Mouse (Mus musculus) liver (tissue): ENCODE results near the gene Tifa.

Experiments
- DNase-seq: peaks from one replicate; pipeline ENCODE4 v3.0.0-alpha.2; 2020; ENCODE audit warnings: mixed read lengths

Tifa gene

DNA sequence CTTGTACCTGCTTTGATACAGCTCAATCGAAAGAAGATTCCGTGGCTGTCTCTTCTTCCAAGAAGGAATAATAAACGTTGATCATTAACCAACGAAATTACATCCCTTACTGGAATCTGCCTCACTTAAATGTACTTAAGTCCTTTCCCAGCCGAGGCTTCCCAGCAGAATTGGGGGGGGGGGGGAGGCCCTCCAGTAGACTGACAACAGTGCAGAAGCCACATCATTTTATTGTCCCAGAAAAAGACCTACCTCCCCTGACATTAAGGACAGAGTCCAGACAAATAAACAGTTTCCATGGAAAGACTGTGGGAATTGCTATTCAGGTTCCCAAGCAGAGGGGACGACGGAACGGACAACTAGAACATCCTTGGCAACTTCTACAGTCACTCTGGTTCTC lies 686 bp upstream of the Tifa start:
- no peak for DNase-seq

DNA sequence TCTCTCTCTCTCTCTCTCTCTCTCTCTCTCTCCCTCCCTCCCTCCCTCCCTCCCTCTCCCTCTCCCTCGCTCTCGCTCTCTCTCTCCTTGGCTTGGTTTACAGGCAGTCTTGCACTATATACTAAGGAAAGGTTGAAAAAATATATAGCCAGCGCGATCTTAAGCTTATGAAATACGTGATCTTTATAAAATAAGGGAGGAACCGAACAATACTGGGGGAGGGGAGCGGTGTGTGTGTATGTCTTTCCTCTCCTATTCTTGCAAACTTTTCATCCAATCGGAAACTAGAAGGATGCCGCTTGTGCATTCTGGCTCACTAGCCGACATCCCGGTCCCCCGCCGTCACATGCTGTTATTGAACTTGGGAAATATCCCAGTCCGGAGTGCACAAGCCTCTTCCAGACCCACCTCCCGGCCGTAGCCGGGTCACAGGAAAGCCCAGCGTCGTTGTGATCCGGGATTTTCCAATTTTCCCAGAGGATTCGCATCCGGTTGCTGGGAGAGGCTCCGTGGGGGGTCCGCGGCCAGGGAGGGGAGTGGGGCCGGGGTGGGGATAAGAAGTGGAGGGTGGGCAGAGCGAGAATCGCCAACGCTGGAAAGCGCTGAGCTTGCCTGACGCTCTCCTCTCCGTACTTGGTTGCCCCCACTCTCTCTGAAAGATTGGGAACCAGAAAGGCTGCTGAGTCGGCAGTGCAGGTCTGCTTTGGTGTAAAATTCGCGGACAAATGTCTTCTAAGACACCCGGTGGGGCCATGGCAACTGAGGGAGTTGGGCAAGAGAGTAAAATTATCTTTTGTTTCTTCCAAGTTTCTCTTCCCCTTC lies 840 bp downstream of the Tifa start:
- peak; percentile 63 for DNase-seq

GRCm38 (mm10) chr3:127791056-127791483 lies 1.5 kb downstream of the Tifa start:
- DNase-seq, result peak; percentile 43

DNA sequence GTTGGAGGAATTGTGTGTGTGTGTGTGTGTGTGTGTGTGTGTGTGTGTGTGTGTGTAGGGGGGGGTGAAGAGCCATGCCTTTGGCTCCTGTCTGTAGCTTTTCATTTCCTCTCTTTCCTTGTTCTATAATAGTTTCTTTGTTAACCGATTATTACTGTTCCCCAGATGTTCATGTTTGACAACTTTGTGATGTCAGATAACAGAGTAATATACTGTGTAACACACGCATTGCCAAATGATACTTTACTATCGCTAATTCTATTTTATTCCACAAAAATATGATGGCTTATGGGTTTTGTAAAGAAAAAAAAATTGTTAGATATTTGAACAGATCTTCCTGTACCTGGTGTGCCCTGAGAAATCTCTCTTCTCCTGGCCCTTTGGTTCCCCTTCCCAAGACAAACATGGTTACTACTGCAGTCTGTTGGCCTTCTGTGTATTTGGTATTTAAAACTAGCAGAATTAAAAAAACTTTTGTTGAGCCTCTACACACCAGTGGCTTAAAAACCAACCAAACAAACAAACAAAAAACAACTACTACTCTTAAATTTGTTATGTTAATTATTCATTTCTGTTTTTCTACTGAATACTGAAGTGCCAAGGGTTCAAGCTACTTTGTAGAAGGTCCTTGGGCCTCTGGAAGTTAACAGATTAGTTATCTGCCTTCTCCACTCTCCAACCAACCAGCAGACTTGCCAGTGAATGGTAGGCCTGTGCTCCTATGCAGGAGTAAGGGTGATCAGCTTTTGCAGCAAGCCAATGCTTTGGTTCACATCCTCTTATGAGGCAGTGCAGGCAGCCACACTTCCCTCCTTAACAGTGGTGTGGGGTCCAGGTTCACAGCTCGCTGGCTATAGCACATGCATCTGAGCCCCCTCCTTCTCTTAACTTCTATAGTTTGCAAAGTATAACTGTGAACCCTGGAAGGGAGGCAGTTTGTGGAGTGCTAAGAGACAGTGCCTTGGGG lies 2.3 kb downstream of the Tifa start:
- peak; percentile 79 for DNase-seq

DNA sequence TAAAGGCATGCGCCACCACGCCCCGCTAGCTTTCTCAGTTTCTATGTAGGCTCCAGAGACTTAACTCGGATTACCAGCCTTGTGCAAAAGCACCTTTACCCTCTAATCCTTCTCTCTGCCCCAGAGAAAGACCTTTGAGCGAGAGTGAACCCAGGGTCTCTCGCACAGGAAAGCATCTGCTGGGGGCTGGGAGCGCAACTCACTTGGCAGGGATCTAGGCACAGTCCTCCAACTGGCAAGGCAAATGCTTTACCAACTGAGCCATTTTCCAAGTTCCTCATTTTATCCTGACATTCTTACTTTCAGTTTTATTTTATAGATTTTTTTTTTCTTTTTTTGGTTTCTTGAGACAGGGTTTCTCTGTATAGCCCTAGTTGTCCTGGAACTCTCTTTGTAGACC lies 3.4 kb downstream of the Tifa start:
- no peak for DNase-seq

DNA sequence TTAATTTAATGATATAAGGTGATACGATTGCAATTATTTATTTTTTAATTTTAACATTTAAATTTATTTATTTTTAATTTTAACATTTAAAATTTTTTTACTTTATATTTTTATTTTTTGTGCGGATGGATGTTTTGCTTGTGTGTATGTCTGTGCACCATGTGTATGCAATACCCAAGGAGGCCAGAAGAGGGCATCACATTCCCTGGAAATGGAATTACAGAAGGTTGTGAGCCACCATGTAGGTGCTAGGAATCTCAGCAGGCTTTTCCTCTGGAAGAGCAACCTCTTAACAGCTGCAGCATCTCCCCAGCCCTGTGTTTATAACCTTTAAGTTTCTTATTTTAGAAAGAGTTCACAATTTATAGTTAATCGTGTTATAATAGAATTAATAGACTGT lies 6.2 kb downstream of the Tifa start:
- no peak for DNase-seq

DNA sequence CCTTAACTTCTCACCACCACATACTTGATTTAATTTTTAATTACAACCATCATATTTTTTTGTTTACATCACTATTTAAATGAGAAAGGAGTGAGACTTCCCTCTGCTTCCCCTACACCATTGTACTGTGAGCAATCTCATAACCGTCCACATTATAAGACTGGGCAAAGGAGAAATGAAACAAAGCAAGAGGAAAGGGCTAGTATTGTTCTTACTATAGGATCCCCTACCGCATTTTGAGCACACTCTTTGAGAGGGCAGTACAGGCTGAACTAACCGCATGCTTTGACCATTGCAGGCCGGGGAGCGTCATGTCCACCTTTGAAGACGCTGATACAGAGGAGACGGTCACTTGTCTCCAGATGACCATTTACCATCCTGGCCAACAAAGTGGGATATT lies 6.7 kb downstream of the Tifa start:
- no peak for DNase-seq

GRCm38 (mm10) chr3:127801162-127801561 lies 11.6 kb downstream of the Tifa start:
- no peak for DNase-seq

DNA sequence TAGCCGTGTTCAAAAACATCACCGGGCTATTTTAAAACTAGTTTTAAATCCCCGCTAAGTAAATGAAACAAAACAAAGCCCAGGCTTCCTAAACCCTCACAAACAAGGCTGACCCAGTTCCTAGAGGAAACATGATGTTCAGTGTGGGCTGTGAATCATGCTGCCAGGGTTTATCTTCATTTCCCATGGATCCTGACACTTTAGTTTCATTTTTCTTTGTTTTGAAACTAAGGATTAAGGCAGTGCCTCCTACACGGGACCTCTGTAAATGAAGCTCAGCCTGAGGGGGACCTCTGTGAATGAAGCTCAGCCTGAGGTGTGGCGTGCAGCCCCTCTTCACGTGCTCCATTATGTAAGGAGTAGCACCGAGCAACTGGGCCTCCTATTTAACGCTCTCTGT lies 13.2 kb downstream of the Tifa start:
- no peak for DNase-seq

- peak; percentile 41 for DNase-seq
These were observed 14.8 kb downstream of the Tifa start for GRCm38 (mm10) chr3:127804439-127804838.

- DNase-seq, result no peak
These were observed 15.5 kb downstream of the Tifa start for GRCm38 (mm10) chr3:127805071-127805470.

DNA sequence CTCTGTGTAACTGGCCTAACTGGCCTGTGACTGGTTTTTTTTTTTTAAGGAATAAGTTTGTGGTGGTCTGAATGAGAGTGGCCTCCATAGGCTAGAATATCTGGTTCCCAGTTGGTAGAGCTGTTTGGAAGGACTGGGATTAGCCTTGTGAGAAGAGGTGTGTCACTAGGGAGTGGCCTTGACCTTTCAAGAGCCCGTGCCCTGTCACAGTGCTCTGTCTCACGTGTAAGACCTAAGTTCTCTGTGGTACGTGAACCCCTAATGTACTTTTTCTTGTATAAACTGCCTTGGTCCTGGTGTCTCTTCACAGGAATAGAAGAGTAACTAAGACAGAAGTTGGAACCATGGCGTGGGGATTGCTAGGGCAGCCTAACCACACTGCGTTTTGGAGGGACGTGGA lies 16.4 kb downstream of the Tifa start:
- DNase-seq, result no peak

GRCm38 (mm10) chr3:127807846-127808245 lies 18.2 kb downstream of the Tifa start:
- no peak for DNase-seq

- DNase-seq, result no peak
These were observed 19.5 kb downstream of the Tifa start for GRCm38 (mm10) chr3:127809103-127809502.

DNA sequence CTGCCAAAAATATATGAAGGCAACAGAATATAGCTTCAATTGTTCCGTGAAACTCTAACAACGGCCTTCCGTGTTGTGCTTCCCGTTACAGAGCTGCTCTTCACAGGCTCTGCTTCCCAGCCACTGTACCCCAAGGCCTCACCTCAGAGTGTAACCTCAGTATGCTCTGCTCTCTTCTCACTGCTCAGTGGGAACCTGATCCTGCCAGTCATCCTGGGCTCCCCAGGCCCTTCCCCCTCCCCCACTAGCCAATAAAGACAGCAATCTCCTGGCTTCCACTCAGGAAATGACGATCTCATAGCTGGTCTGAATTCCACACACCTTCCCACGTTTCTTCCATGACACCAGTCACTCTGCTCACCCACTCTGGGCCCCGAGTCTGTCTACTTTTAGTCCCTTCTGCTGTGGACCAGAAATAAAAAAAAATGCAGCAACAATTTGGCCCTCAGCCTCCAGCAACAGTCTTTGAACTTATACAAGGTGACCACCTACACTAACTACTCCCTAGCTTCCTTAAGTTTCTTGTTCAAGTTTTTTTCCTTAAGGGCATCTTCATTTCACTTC lies 27.6 kb downstream of the Tifa start:
- no peak for DNase-seq

- no peak for DNase-seq
These were observed 29.4 kb downstream of the Tifa start for GRCm38 (mm10) chr3:127818694-127819663.

DNA sequence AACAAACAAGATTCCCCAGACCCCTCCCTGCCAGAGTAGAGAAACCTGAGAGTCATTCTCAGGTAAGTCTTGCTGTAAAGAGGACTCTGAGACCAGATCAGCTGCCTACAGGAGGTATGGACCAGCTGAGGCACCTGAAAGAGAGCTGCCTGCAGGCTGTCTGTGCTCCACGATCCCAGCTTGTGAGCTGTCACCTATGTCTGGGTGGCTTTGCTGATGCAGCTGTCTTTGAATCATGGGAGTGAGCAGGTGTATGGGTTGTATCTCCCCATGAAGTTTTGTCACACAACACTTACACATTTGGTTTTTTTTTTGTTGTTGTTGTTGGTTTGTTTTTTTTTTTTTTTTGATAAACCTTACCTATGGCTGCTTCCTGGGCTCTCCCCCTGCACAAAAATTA lies 30.8 kb downstream of the Tifa start:
- no peak for DNase-seq

DNA sequence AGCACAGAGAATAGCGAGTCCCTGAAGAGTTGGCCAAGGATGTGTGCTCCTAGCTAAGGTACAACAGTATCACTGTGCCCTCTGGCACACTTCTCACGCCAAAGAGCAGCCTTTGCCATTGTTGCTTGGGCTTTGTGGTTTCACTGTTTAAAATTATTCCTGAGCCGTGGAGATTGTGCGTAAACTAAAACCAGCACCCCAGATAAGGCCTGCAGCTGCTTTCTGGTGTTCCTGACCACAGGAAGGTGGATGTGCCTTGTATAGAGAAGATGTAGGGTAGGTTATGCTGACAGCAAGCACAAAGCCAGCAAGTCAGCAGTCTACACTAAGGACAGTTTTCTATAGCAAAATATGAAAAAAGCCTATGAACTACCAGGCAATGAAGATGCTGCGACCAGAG lies 31.6 kb downstream of the Tifa start:
- DNase-seq, result no peak

GRCm38 (mm10) chr3:127823886-127824863 lies 34.6 kb downstream of the Tifa start:
- no peak for DNase-seq

DNA sequence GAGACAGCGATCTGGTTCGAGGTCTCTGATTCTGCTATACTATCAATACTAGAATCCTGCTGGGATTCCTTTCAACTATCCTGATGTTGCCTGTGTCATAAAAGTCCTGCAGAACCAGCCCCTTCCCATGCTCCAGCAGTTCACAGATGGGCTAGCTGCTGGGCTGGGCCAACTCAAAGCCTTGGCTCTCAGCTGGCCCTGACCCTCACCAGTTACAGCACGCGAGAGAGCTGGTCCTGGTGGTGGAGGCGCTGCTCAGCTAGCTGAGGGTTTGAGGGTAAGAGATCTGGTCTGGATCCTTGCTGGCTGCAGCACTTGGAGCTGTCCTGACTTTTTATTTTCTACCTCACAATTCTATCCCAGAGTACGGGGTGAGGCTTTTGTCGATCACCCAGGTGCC lies 36.9 kb downstream of the Tifa start:
- DNase-seq, result no peak

- DNase-seq, result no peak
These were observed 37.5 kb downstream of the Tifa start for GRCm38 (mm10) chr3:127827123-127827522.
